Comparison of ENCODE assay signal across 10 mouse cellular contexts in the genomic region with DNA sequence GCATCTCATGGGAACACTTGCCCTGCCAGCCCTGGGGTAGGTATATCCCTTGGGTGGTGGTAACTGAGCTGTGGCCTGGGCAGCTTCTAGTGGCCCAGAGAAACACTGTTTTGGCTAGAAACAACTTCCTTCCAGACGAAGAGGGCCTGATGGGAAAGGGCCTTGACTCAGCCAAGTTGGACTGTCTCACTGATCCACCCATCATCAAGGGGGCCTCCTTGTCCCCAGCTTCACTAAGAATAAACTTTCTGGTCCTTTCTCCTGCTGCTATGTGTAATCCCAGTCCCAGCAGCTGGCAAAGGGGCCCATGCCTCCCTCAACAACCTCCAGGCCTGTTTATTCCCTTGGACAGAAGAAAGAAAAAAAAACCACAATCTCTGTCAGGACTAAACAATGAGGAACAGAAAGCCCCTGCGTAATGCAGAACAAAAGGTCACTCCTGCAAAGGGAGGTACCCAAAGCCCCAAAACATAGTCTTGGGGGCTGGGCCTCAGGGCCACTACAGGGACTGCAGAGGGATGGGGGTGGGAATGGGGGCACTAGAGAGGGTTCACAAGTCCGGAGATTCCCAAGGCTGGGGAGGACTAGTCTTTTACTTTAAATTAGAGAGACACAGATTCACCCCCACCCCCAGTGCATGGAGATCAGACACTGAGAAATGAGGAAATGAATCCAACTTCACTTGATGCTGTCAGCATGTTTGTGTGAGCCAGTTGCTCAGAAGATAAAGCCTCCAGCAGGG. TPM values are rescaled to one million over a fixed set of nuclear protein-coding genes. Genes with fewer than 3 reads are reported as not detected.
A peak's percentile ranks its signal among the peaks of the same experiment; 100 is the strongest.
DNase-seq lines count a peak whose midpoint lies in the region; ATAC-seq lines count a peak whose summit lies in the region.
"Had no signal": no experiment of that assay in that cellular context is flagged by ENCODE, and none has a peak within 500 bp of the region (broad histone marks: within the 10 kb centered on the region; RNA-seq: fewer than 3 reads in every experiment).

No protein-coding gene starts in this region.

- intact Hi-C loops in heart, postnatal 14 days (cut with DNase I): no loop called here

- peak; percentile 5 for DNase-seq in kidney, postnatal 14 days
- DNase-seq in adipocyte (ENCODE audit: low spot score): peak; percentile 34
- DNase-seq in heart, postnatal 14 days: peak; percentile 45 to 46
- no peak for DNase-seq in cerebellum, postnatal 4 days (ENCODE audit: low spot score in 2 of 2)
- DNase-seq in right cerebral cortex, adult 18-20 months: no peak
- DNase-seq: layer of hippocampus, adult 9-11 months had no signal

- no peaks in the 10 kb centered on the region for H3K36me3 ChIP-seq in kidney, embryonic 16.5 days (ENCODE audit: insufficient read depth, low read length)

- no peak for ATAC-seq in kidney, embryonic 16.5 days (ENCODE audit: low FRiP score, low TSS enrichment)
- ATAC-seq in megakaryocyte, adult 5-6 weeks (ENCODE audit: poor library complexity, severe bottlenecking): peak; percentile 62
- ATAC-seq in frontal cortex, adult (ENCODE audit: low TSS enrichment): no peak

- no peak overlapping the region for H3K27ac ChIP-seq in kidney, embryonic 16.5 days (ENCODE audit: low read length)

- H3K9me3 ChIP-seq in kidney, embryonic 16.5 days (ENCODE audit: low read length): no peaks in the 10 kb centered on the region

- H3K4me3 ChIP-seq in kidney, embryonic 16.5 days (ENCODE audit: low read length): no peak overlapping the region
- H3K4me3 ChIP-seq: myocyte had no signal

- 0 out of 2 replicates have a peak, but pooled peaks cover 2% of the 10 kb centered on the region for H3K4me1 ChIP-seq in kidney, embryonic 16.5 days (ENCODE audit: insufficient read depth, low read length)

- 37% methylated on average over 3 of the region's 3 CpGs for WGBS in kidney, embryonic 16.5 days

- H3K9ac ChIP-seq in kidney, embryonic 16.5 days (replicated peaks; ENCODE audit: low read length): no peak overlapping the region

- no peaks in the 10 kb centered on the region for H3K27me3 ChIP-seq in kidney, embryonic 16.5 days (ENCODE audit: insufficient read depth, low read length)

- H3K4me2 ChIP-seq in kidney, embryonic 16.5 days (replicated peaks; ENCODE audit: low read depth, low read length): no peak overlapping the region

RNA-seq across cellular contexts. Expression of a gene that starts 13.0 kb away (rescaled TPM):
- polyA plus RNA-seq in kidney, embryonic 16.5 days (2015; fragmentation: Nextera tagmentation; extraction: Ambion mirVana): 3.4 and 3.7 TPM in 2 replicates
- total RNA-seq in heart, postnatal 14 days (2021): 1 to 10 TPM; 5.5 to 6.3 TPM
- total RNA-seq in megakaryocyte, adult 5-6 weeks (2015): 107 and 112 TPM in 2 replicates
- 113 and 122 TPM in 2 replicates for total RNA-seq in megakaryocyte, adult 5-6 weeks (2017)

RNA-seq across cellular contexts. Expression of a gene that starts 38.9 kb away (rescaled TPM):
- polyA plus RNA-seq in kidney, embryonic 16.5 days (2015; fragmentation: Nextera tagmentation; extraction: Ambion mirVana): 10.5 and 10.6 TPM in 2 replicates
- 10 to 100 TPM; 72.5 to 74.9 TPM for total RNA-seq in heart, postnatal 14 days (2021)
- total RNA-seq in megakaryocyte, adult 5-6 weeks (2015): 22.2 and 24.0 TPM in 2 replicates
- 40.0 and 59.4 TPM in 2 replicates for total RNA-seq in megakaryocyte, adult 5-6 weeks (2017)

Comparison
In these comparisons a context has a peak if more than half of its experiments do, and no peak if none do; other contexts are left out.
1. DNase-seq: peak in kidney, postnatal 14 days (single experiment), adipocyte (single experiment) and heart, postnatal 14 days (2 of 2); none in cerebellum, postnatal 4 days (0 of 2) and right cerebral cortex, adult 18-20 months (single experiment).
2. RNA of a gene that starts 13.0 kb away (total RNA-seq): 107 to 122 TPM in megakaryocyte, adult 5-6 weeks; 5.5 to 6.3 TPM in heart, postnatal 14 days; every median in the first group is over 10 times any median in the second.